Mouse (Mus musculus): ENCODE data around the gene Tsks. TPM values are rescaled to one million over a fixed set of nuclear protein-coding genes. Genes with fewer than 3 reads are reported as not detected.

Gene Tsks
- total and polyA plus RNA-seq, 3 experiments: 0.08 TPM; not detected in 2

DNA sequence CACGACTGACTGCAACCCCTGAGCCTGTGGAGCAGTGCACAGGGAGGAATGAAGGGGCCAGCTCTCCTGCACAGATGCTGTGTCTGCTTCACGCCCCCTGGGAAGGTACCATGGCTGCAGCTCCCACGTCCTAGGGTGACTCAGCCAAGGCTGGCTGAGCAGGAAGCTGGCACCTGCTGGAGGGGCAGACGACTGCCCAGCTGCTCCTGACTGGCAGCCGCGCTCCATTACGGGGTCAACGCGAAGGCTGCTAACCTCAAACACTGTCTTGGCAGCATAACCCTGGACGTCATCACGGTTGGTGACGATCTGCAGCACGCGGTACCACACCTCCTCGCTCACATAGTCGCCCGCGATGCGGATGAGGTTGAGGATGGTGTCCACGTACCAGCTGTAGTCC, 37.6 kb upstream of the Tsks start:
- H3K36me3 ChIP-seq (ENCODE audit: control insufficient read depth in 1 of 2, insufficient read depth in 2 of 2, low read length in 2 of 2): no peaks in the 10 kb centered on the region; a peak in 1 of 4 replicates
- no peak for DNase-seq (ENCODE audit: low read depth, low spot score)
- no peak overlapping the region for H3K4me3 ChIP-seq (ENCODE audit: control insufficient read depth in 1 of 2, insufficient read depth in 1 of 2, low read depth in 2 of 2, low read length in 2 of 2)
- TF ChIP-seq ETS1 (IDR thresholded peaks at IDR 0.05; ENCODE audit: low read depth, low read length) (no peak), E2F4 (IDR thresholded peaks at IDR 0.05; ENCODE audit: borderline replicate concordance, low read depth, low read length) (no peak), SIN3A (IDR thresholded peaks at IDR 0.05; ENCODE audit: low read length) (no peak), MYB (IDR thresholded peaks at IDR 0.05; ENCODE audit: low read depth, low read length) (no peak), USF1 (IDR thresholded peaks at IDR 0.05; ENCODE audit: low read depth, low read length) (no peak), GATA1 (IDR thresholded peaks at IDR 0.05; ENCODE audit: low read depth, low read length) (no peak), USF2 (IDR thresholded peaks at IDR 0.05; ENCODE audit: borderline replicate concordance in 1 of 2, insufficient read depth in 1 of 2, low read depth in 1 of 2, low read length in 2 of 2) (no peak), MAFK (IDR thresholded peaks at IDR 0.05; ENCODE audit: borderline replicate concordance, low read depth, low read length) (no peak), UBTF (IDR thresholded peaks at IDR 0.05; ENCODE audit: borderline replicate concordance, insufficient read depth, low read depth, low read length) (no peak), NRF1 (IDR thresholded peaks at IDR 0.05; ENCODE audit: insufficient read depth, low read depth, low read length, poor library complexity, severe bottlenecking) (no peak), NELFE (IDR thresholded peaks at IDR 0.05; ENCODE audit: low read depth, low read length) (no peak), MEF2A (IDR thresholded peaks at IDR 0.05; ENCODE audit: extremely low read depth, insufficient replicate concordance, low read depth, low read length, poor library complexity, severe bottlenecking) (no peak), ELF1 (IDR thresholded peaks at IDR 0.05; ENCODE audit: low read depth, low read length) (no peak), RAD21 (IDR thresholded peaks at IDR 0.05; ENCODE audit: low read depth, low read length) (no peak), ZNF384 (IDR thresholded peaks at IDR 0.05; ENCODE audit: low read depth, low read length) (no peak), MYC (IDR thresholded peaks at IDR 0.05; ENCODE audit: low read depth, low read length) (no peak), MAZ (IDR thresholded peaks at IDR 0.05; ENCODE audit: low read depth, low read length) (no peak)
- no peak overlapping the region for H3K9ac ChIP-seq (ENCODE audit: control insufficient read depth, low read depth, low read length, poor library complexity, severe bottlenecking)
- H3K27ac ChIP-seq (ENCODE audit: control insufficient read depth, low read depth, low read length): no peak overlapping the region
- no peaks in the 10 kb centered on the region for H3K4me1 ChIP-seq (ENCODE audit: control insufficient read depth in 1 of 2, insufficient read depth in 2 of 2, low read length in 2 of 2)
- H3K79me2 ChIP-seq (ENCODE audit: control insufficient read depth, insufficient read depth, low read length, poor library complexity): no peaks in the 10 kb centered on the region
- H3K27me3 ChIP-seq (ENCODE audit: control insufficient read depth in 1 of 2, insufficient read depth in 2 of 2, low read length in 2 of 2): no peaks in the 10 kb centered on the region
- no peaks in the 10 kb centered on the region for H3K9me3 ChIP-seq (replicated peaks; ENCODE audit: insufficient read depth, low read length)

DNA sequence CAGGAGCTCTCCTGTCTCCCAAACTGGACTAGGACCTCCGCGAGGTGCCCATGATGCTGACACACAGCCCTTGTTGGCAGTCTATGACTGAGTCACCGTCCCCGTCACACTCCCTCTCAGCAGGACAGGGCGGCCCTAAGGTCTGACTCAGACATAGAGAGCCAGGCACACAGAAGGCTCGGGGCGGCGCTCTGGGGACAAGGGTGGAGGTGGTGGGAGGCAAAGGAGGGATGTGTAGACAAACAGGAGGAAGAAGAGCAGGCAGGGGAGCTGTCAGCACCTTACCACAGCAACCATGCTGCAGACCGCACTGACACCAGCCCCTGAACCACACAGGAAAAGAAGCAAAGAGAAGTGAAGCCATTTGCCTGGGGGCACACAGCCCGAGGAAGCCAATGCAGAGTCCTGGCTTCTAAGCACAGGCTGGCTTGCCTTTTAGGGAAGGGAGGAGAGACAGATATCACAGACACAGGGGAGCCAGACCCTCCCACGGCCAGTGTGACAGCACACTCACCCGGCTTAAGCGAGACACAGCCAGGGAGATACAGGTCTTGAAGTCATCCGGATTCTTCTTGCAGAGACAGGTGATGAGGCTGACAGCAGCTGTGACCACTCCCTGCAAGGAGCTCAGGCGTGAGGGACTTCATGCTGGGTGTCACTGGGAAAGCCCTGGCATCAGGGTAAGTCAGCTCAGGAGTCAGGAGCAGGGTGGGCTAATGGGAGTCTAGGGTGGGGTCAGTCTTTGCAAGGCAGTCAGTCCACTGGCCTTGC, 34.1 kb upstream of the Tsks start:
- Histone ChIP-seq H3K9me3 (replicated peaks; ENCODE audit: insufficient read depth, low read length) (no peaks in the 10 kb centered on the region), H3K4me3 (ENCODE audit: control insufficient read depth in 1 of 2, insufficient read depth in 1 of 2, low read depth in 2 of 2, low read length in 2 of 2) (no peak overlapping the region), H3K4me1 (ENCODE audit: control insufficient read depth in 1 of 2, insufficient read depth in 2 of 2, low read length in 2 of 2) (no peaks in the 10 kb centered on the region), H3K36me3 (ENCODE audit: control insufficient read depth in 1 of 2, insufficient read depth in 2 of 2, low read length in 2 of 2) (peaks cover 0 to 1% of the 10 kb centered on the region in 2 experiments; a peak in 1 of 4 replicates), H3K27ac (ENCODE audit: control insufficient read depth, low read depth, low read length) (no peak overlapping the region), H3K79me2 (ENCODE audit: control insufficient read depth, insufficient read depth, low read length, poor library complexity) (no peaks in the 10 kb centered on the region), H3K27me3 (ENCODE audit: control insufficient read depth in 1 of 2, insufficient read depth in 2 of 2, low read length in 2 of 2) (no peaks in the 10 kb centered on the region), H3K9ac (ENCODE audit: control insufficient read depth, low read depth, low read length, poor library complexity, severe bottlenecking) (no peak overlapping the region)
- DNase-seq (ENCODE audit: low read depth, low spot score): no peak
- TF ChIP-seq USF1 (IDR thresholded peaks at IDR 0.05; ENCODE audit: low read depth, low read length) (no peak), POLR2A (IDR thresholded peaks at IDR 0.05; ENCODE audit: control insufficient read depth in 1 of 2, insufficient read depth in 1 of 2, low read depth in 1 of 2, low read length in 2 of 2, poor library complexity in 1 of 2) (no peak), MYB (IDR thresholded peaks at IDR 0.05; ENCODE audit: low read depth, low read length) (no peak), MXI1 (IDR thresholded peaks at IDR 0.05; ENCODE audit: low read depth, low read length) (no peak), TBP (IDR thresholded peaks at IDR 0.05; ENCODE audit: low read depth, low read length) (no peak), MEF2A (IDR thresholded peaks at IDR 0.05; ENCODE audit: extremely low read depth, insufficient replicate concordance, low read depth, low read length, poor library complexity, severe bottlenecking) (no peak), SMC3 (IDR thresholded peaks at IDR 0.05; ENCODE audit: low read depth, low read length) (no peak), KAT2A (conservative IDR thresholded peaks at IDR 0.05; ENCODE audit: low read depth, low read length) (no peak), ZNF384 (IDR thresholded peaks at IDR 0.05; ENCODE audit: low read depth, low read length) (no peak), HCFC1 (IDR thresholded peaks at IDR 0.05; ENCODE audit: low read depth, low read length) (no peak), MAZ (IDR thresholded peaks at IDR 0.05; ENCODE audit: low read depth, low read length) (no peak), RAD21 (IDR thresholded peaks at IDR 0.05; ENCODE audit: low read depth, low read length) (no peak), ZMIZ1 (IDR thresholded peaks at IDR 0.05; ENCODE audit: low read depth, low read length) (no peak), RCOR1 (IDR thresholded peaks at IDR 0.05; ENCODE audit: low read depth, low read length) (no peak), MAX (IDR thresholded peaks at IDR 0.05; ENCODE audit: low read length) (no peak)
